Mouse (Mus musculus): ENCODE measurements around the gene Syngr3. TPM values are rescaled to one million over a fixed set of nuclear protein-coding genes. Genes with fewer than 3 reads are reported as not detected.
A peak's percentile ranks its signal among the peaks of the same experiment; 100 is the strongest.
"Not testable (repeated sequence)": the region's sequence is repeated elsewhere in the genome, so short reads cannot be mapped to it uniquely, and the experiment has no call there.

The Syngr3 gene
- polyA plus RNA-seq, 1 experiment from 2014 or later = 240 TPM

DNA sequence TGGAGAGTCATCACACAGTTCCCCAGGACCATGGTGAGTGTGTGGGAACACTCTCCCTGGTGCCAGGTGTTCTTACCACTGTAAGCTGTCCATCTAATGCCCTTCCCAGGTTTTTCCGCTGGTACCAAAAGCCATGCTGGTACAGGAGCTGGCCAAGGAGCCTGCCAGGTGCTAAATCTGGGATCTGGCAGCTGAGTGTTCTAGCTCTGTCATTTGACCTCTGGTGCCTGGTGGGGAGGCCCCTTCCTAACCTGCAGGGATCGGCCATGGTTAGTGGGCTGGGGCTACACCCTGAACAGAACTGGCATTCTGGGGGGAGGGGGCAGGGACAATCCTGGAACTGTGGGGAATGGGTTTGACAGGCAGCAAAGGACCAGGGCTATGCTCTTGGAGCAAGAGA lies 37.9 kb upstream of the Syngr3 start, which contains the start of gene Rpl3l:
Gene Rpl3l, plus strand, starts transcription at position 203 of the 400 bp plus-strand sequence.
- H3K9me3 ChIP-seq = no peaks in the 10 kb centered on the region
- no peak within 1 kb of the TSS for H3K9ac ChIP-seq
- H3K4me1 ChIP-seq = peaks cover 16% of the 10 kb centered on the region
- no peak within 1 kb of the TSS for H3K4me3 ChIP-seq
- no peaks in the 10 kb centered on the region for H3K36me3 ChIP-seq (replicated peaks)
- H3K27me3 ChIP-seq (replicated peaks) = peaks cover 9% of the 10 kb centered on the region
- WGBS = 70% methylated on average over 2 of the region's 2 CpGs
- no peak within 1 kb of the TSS for H3K4me2 ChIP-seq
- H3K27ac ChIP-seq = no peak within 1 kb of the TSS
- ATAC-seq (replicated peaks) = no peak

DNA sequence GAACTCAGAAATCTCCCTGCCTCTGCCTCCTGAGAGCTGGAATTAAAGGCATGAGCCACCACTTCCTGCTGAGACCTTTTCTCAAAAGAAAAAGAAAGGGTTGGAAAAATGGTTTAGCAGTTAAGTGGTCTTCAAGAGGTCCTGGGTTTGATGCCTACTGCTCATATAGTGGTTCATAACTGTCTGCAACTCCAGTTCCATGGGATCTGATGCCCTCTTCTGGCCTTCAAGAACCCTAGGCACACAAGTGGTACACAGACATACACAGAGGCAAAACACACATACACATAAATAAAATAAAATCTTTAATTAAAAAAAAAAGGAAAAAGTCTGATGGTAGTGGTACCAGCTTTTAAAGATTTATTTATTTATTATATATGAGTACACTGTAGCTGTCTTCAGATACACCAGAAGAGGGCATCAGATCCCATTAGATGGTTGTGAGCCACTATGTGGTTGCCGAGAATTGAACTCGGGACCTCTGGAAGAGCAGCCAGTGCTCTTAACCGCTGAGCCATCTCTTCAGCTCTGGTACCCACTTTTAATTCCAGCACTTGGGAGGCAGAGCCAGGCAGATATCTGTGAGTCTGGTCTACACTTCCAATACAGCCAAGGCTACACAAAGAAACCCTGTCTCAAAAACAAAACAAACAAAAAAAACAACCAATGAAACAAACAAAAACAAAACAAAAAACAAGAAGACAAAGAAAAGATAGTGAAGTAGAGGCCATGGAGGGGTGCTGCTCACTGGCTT lies 36.1 kb upstream of the Syngr3 start:
- H3K9me3 ChIP-seq = no peaks in the 10 kb centered on the region
- ATAC-seq (replicated peaks) = no peak
- H3K4me2 ChIP-seq = no peak overlapping the region
- H3K4me1 ChIP-seq = peaks cover 32% of the 10 kb centered on the region
- H3K27ac ChIP-seq = no peak overlapping the region
- H3K9ac ChIP-seq = no peak overlapping the region
- peaks cover 9% of the 10 kb centered on the region for H3K27me3 ChIP-seq (replicated peaks)
- no peak overlapping the region for H3K4me3 ChIP-seq
- peaks cover 10% of the 10 kb centered on the region for H3K36me3 ChIP-seq (replicated peaks)
- 74% methylated on average over 3 of the region's 3 CpGs for WGBS

DNA sequence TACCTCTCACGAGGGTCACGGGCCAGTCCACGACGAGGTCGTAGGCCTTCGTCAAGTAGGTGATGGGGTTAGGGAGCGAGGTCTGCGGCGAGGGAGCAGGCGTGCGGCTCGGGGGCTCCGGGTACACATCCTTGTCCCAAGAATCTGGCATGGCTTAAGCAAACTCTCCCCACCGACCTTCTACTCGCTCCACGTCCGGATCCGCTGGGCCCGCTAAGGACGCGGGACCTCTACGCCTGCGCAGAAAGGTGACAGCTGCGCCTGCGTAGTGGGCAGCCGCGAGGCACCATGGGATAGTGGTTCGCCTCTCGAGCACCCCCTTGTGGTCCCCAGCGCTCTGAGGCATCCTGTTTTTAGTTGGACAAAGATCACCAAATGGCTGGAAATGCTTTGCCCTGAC lies 34.4 kb upstream of the Syngr3 start, which contains the start of gene Ndufb10:
Gene Ndufb10, minus strand, starts transcription at position 295 of the 400 bp plus-strand sequence.
- peaks cover 10% of the 10 kb centered on the region for H3K36me3 ChIP-seq (replicated peaks)
- peak within 1 kb of the TSS; percentile 93 for H3K4me3 ChIP-seq
- no peaks in the 10 kb centered on the region for H3K9me3 ChIP-seq
- H3K27ac ChIP-seq = peak within 1 kb of the TSS; percentile 88
- under 1% methylated on average over 30 of the region's 30 CpGs for WGBS
- ATAC-seq (replicated peaks) = peak; percentile 74
- peak within 1 kb of the TSS; percentile 94 for H3K9ac ChIP-seq
- peaks cover 34% of the 10 kb centered on the region for H3K4me1 ChIP-seq
- peaks cover 9% of the 10 kb centered on the region for H3K27me3 ChIP-seq (replicated peaks)
- peak within 1 kb of the TSS; percentile 70 for H3K4me2 ChIP-seq

DNA sequence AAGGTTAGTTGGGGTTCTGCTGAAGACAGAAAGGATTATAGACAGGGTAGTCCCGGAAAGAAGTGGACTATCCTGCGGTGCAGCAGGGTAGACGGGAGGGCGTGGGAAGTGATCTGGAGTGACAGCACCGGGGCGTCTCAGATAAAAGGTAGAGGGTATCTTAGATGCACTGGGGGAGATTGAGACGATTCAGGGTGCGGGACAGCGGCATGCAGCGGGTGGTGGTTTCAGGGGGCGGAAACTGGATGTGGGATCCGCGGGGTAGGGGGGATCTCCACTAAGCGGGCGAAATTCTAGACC lies 34.1 kb upstream of the Syngr3 start:
- Histone ChIP-seq H3K4me3 (peak overlapping the region; percentile 93), H3K4me2 (peak overlapping the region; percentile 70), H3K9me3 (no peaks in the 10 kb centered on the region), H3K4me1 (peaks cover 38% of the 10 kb centered on the region), H3K27me3 (replicated peaks) (peaks cover 9% of the 10 kb centered on the region), H3K27ac (peak overlapping the region; percentile 88), H3K36me3 (replicated peaks) (peaks cover 10% of the 10 kb centered on the region), H3K9ac (peak overlapping the region; percentile 94)
- no peak; the same call in 1 of the 2 replicates for ATAC-seq (replicated peaks)
- under 1% methylated on average over 15 of the region's 15 CpGs for WGBS

DNA sequence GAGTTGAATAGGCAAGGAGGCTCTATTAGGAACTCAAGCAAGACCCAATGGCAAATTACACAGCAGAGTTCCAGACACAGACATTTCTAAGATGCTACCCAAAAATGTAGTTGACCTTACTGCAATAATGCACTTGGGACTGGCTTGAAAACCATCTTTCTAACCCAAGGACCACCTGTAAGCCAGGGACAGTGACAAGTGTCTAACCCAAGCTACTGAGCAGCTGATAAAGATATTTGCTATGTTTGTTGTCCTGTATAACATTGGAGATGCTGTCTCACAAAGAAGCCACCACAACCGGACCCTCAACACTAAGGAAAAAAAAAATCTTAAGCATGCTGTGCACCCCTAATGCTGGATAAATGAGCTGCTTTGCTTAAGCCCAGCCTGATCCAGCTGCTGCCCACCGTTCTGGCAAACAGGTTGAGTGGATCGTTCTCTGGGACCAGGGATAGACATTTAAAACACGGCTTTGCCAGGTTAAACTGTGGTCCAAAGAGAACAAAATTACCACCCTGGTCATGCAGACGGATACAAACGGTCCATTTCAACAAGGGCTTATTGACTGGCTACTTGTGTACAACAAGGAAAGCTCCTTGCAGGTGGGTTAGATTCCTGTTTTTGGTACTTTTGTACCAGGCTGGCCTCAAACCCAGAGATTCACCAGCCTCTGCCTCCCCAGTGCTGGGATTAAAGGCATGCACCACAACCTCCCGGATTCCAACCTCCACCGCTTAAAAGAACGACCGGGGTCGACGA lies 33.5 kb upstream of the Syngr3 start:
- peak overlapping the region; percentile 94 for H3K9ac ChIP-seq

DNA sequence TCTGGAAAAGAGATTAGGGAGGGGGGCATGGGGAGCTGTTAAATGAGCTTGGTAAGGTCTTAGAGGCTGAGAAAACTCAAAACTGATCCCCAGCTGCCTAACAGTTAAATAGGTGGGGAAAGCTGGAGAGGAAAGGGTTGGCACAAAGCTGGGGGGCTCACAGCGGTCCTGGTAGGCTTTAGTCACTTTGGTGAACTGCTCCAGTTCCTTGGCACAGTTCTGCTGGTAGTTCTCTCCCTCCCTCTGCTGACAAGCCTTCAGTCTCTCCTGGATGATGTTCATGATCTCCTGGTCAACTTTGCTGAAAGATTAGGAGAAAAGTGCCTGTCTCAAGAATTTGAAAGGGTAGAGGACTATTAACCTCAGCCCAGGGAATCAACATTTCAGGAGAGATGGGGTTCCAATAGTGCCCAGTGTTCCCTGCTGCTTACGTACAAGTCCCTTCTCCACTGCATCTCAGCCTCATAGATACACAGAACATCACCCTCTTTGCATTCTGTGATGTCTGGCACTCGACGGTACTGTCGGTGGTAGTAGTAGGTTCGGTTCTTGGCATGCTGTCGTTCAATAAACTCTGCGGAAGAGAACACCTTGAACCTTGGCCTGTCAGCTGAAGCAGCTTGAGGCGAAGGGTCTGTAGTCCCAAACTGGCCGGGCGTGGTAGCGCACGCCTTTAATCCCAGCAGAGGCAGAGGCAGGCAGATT lies 32.6 kb upstream of the Syngr3 start:
- peaks cover 42% of the 10 kb centered on the region for H3K4me1 ChIP-seq
- H3K27me3 ChIP-seq (replicated peaks) = 0 out of 2 replicates have a peak, but pooled peaks cover 2% of the 10 kb centered on the region
- H3K27ac ChIP-seq = no peak overlapping the region
- peaks cover 10% of the 10 kb centered on the region for H3K36me3 ChIP-seq (replicated peaks)
- H3K9ac ChIP-seq = no peak overlapping the region
- 43% methylated on average over 13 of the region's 13 CpGs for WGBS
- H3K4me2 ChIP-seq = peak overlapping the region; percentile 70
- no peak for ATAC-seq (replicated peaks)
- H3K9me3 ChIP-seq = no peaks in the 10 kb centered on the region
- H3K4me3 ChIP-seq = 0 out of 2 replicates have a peak overlapping the region, but pooled peaks have one; percentile 93

More for the DNA sequence above, 33.5 kb upstream of the Syngr3 start:
- Histone ChIP-seq H3K36me3 (replicated peaks) (peaks cover 10% of the 10 kb centered on the region), H3K27ac (peak overlapping the region; percentile 88; the same call in 1 of the 2 replicates), H3K4me2 (peak overlapping the region; percentile 70), H3K4me1 (peaks cover 42% of the 10 kb centered on the region), H3K9me3 (no peaks in the 10 kb centered on the region), H3K4me3 (peak overlapping the region; percentile 93), H3K27me3 (replicated peaks) (peaks cover 9% of the 10 kb centered on the region; the same call in 1 of the 2 replicates)
- WGBS = 4% methylated on average over 12 of the region's 12 CpGs
- ATAC-seq (replicated peaks) = no peak

DNA sequence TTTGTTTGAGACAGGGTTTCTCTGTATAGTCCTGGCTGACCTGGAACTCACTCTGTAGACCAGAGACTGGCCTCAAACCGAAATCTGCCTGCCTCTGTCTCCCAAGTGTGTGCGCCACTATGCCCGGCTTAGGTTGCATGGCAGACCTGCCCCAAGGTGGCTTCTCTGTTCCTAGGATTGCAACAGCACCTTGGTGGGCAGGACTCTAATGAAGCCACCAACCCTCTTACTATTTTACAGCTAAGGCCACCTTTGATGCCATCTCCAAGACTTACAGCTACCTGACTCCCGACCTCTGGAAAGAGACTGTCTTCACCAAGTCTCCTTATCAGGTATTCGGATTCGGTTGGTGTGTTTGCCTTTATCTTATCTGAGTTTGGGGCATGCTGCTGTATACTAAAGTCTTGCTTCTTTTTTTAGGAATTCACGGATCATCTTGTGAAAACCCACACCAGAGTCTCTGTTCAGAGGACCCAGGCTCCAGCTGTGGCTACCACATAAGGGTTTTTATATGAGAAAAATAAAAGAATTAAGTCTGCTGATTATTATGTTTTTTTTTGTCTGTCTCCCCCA lies 31.7 kb upstream of the Syngr3 start:
- H3K27me3 ChIP-seq (replicated peaks); H3K27ac ChIP-seq; ATAC-seq (replicated peaks); H3K9me3 ChIP-seq: not testable (repeated sequence)
- Histone ChIP-seq H3K36me3 (replicated peaks) (peaks cover 10% of the 10 kb centered on the region), H3K4me1 (peaks cover 42% of the 10 kb centered on the region), H3K9ac (peak overlapping the region; percentile 5; the same call in 1 of the 2 replicates), H3K4me3 (peak overlapping the region; percentile 77), H3K4me2 (peak overlapping the region; percentile 72)
- WGBS = 70% methylated on average over 7 of the region's 7 CpGs

DNA sequence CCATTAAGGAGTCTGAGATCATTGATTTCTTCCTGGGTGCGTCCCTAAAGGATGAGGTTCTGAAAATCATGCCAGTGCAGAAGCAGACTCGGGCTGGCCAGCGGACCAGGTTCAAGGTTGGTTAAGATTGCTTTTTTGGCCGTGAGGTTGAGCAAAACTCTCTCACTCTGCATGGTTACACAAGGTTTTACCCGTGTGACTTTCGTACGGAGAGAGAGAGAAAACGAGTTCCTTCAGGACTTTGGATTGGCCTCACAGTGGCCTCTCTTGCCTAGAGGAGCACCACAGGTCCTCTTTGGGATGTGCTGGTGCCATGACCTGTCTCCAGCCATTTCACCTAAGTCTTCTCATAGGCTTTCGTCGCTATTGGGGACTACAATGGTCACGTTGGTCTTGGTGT lies 30.9 kb upstream of the Syngr3 start:
- not testable (repeated sequence) for H3K9me3 ChIP-seq; H3K27me3 ChIP-seq (replicated peaks); ATAC-seq (replicated peaks); H3K27ac ChIP-seq
- peaks cover 10% of the 10 kb centered on the region for H3K36me3 ChIP-seq (replicated peaks)
- under 1% methylated on average over 11 of the region's 11 CpGs for WGBS
- peaks cover 42% of the 10 kb centered on the region for H3K4me1 ChIP-seq
- H3K4me3 ChIP-seq = peak overlapping the region; percentile 77
- peak overlapping the region; percentile 70 for H3K9ac ChIP-seq
- H3K4me2 ChIP-seq = peak overlapping the region; percentile 72

DNA sequence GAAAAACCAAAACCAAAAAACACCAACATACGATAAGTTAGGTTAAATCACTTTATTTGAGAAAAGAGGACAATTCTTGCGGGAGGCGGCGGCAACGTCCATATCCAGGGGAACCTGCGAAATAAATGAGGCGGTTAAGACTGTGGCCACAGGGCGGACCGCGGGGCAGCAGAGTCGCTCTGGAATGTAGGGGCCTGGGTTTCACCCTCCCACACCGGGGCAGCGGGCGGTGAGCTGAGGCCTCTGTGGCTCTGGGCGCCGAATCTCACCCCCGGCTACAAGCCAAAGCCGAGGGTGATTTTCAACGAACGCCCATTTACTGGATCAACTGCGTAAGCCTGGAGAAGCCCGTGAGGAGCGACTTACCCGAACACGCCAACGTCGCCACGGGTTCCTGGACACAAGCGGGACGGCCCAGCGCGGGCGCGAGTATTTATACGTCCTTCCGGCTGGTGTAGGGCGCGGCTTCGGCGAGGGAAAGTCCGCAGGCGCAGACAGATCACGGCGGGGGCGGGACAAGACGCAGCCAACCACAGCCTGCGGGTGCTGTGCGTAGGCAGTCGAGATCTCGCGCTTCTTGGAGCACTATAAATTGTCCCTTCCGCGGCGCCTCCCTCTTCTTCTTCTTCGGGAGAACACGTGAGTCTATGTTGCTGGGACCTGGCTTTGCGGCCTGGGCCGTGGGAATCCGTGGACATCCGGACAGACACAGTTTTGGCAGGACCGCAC lies 29.9 kb upstream of the Syngr3 start:
- Histone ChIP-seq H3K4me1 (peaks cover 42% of the 10 kb centered on the region), H3K9ac (peak overlapping the region; percentile 87), H3K9me3 (no peaks in the 10 kb centered on the region), H3K36me3 (replicated peaks) (peaks cover 10% of the 10 kb centered on the region), H3K27me3 (replicated peaks) (no peaks in the 10 kb centered on the region), H3K4me2 (peak overlapping the region; percentile 72), H3K27ac (peak overlapping the region; percentile 83), H3K4me3 (peak overlapping the region; percentile 77)
- peak; percentile 98 for ATAC-seq (replicated peaks)
- WGBS = under 1% methylated on average over 61 of the region's 61 CpGs

DNA sequence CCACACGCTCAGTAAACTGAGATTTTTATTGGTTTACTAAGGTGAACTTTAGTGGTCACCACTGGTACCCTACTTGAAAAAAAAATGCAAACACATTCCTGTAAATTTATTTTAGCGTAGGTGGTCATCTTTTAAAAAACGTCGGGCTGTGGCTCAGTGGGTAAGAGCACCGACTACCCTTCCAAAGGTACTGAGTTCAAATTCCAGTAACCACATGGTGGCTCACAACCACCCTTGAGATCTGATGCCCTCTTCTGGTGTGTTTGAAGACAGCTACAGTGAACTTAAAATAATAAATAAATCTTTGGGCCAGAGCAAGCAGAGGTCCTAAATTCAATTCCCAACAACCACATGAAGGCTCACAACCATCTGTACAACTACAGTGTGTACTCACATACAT lies 29.2 kb upstream of the Syngr3 start:
- not testable (repeated sequence) for H3K9me3 ChIP-seq; H3K27ac ChIP-seq; ATAC-seq (replicated peaks); H3K27me3 ChIP-seq (replicated peaks)
- Histone ChIP-seq H3K4me2 (peak overlapping the region; percentile 72), H3K9ac (peak overlapping the region; percentile 87; the same call in 1 of the 2 replicates), H3K4me3 (peak overlapping the region; percentile 77), H3K4me1 (peaks cover 38% of the 10 kb centered on the region), H3K36me3 (replicated peaks) (peaks cover 10% of the 10 kb centered on the region)
- WGBS = 70% methylated on average over 5 of the region's 5 CpGs

DNA sequence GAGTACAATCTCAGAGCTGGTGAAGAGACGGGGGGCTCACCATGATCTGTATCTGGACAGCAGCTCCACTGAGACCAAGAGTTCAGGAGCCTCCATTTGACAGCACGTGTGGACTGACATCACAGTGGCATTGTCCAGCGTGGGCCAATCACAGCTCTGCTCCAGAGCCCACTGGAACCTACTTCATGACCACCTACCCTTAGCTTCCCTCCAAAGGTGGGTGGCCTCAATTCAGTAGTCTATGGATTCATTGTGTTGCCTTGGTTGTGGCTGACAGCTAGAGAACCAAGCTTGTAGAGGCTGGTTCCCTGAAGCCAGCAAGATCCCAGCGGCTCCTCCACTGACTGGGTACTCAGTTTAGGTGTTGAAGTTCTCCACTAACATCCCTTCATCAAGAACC lies 28.2 kb upstream of the Syngr3 start, which contains the start of the genes Rnf151 and Rps2:
Gene Rnf151, minus strand, starts transcription at position 121 of the 400 bp plus-strand sequence.
Gene Rps2, plus strand, starts transcription at position 174 of the 400 bp plus-strand sequence.
- H3K4me2 ChIP-seq = peak within 1 kb of the TSS; percentile 72
- peaks cover 28% of the 10 kb centered on the region for H3K4me1 ChIP-seq
- no peak for ATAC-seq (replicated peaks)
- peak within 1 kb of the TSS; percentile 77 for H3K4me3 ChIP-seq
- H3K9ac ChIP-seq = no peak within 1 kb of the TSS
- no peak within 1 kb of the TSS for H3K27ac ChIP-seq
- peaks cover 10% of the 10 kb centered on the region for H3K36me3 ChIP-seq (replicated peaks)
- WGBS = 77% methylated on average over 4 of the region's 4 CpGs
- no peaks in the 10 kb centered on the region for H3K27me3 ChIP-seq (replicated peaks)
- H3K9me3 ChIP-seq = no peaks in the 10 kb centered on the region
